Mouse (Mus musculus): ENCODE results near the gene Gja8. TPM values are rescaled to one million over a fixed set of nuclear protein-coding genes. Genes with fewer than 3 reads are reported as not detected.

Gene Gja8
- polyA plus RNA-seq, 1 experiment from 2014 or later = 0.07 TPM

DNA sequence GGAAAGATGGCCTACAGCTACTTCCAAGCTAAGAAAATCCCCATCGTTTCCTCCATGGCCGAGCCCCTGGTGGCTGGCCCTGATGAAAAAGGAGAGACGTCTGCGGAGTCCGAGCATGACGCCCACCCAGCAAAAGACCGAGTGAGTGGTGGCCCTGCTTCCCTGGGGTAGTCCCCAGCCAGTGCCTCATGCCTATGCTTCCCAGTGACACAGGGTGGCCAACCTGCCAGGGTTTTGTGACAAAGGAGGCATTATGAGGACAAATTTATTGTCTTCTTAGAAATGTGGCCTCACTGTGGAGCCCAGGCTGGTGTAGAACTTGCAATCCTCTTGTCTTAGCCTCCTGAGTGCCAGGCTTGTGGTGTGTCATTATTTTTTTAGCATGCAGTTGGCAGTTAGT lies 56.7 kb downstream of the Gja8 start:
- ATAC-seq (replicated peaks; ENCODE audit: low FRiP score, low read depth) (no peak), DNase-seq (ENCODE audit: low spot score) (no peak)
- no peak overlapping the region for H3K4me3 ChIP-seq (replicated peaks; ENCODE audit: low read depth, low read length)
- H3K36me3 ChIP-seq (ENCODE audit: insufficient read depth, low read length) = peaks cover 33% of the 10 kb centered on the region
- 93% methylated on average over 7 of the region's 7 CpGs for WGBS
- H3K9ac ChIP-seq (ENCODE audit: low read depth, low read length) = no peak overlapping the region
- H3K9me3 ChIP-seq (replicated peaks; ENCODE audit: low read length) = no peaks in the 10 kb centered on the region
- H3K27me3 ChIP-seq (ENCODE audit: insufficient read depth, low read length) = no peaks in the 10 kb centered on the region
- no peaks in the 10 kb centered on the region for H3K4me1 ChIP-seq (replicated peaks; ENCODE audit: insufficient read depth, low read length)
- no peak overlapping the region for H3K4me2 ChIP-seq (ENCODE audit: low read length)
- TF ChIP-seq CTCF (IDR thresholded peaks at IDR 0.05; ENCODE audit: low read depth) = no peak
- H3K27ac ChIP-seq = no peak overlapping the region

DNA sequence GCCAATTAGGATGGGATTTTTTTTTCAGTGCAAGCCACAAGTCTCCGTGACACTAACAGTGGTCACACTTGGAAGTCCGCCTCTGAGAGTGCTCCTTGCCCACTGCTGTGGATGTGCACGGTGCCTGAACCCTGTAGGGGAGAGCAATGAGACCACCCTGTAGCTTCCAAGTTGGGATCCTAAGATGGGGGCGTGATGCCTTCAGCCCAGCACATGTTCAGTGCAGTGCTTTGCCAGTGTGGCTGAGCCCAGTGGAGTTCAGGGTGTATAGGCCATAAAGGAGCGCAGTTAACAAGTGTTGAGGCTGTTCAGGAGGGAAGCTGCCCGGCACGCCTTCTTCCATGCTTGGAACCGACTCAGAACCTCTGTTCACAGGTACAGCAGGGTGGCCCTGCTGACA lies 57.3 kb downstream of the Gja8 start:
- Histone ChIP-seq H3K4me3 (replicated peaks; ENCODE audit: low read depth, low read length) (no peak overlapping the region), H3K36me3 (ENCODE audit: insufficient read depth, low read length) (peaks cover 29% of the 10 kb centered on the region), H3K4me2 (ENCODE audit: low read length) (no peak overlapping the region), H3K9ac (ENCODE audit: low read depth, low read length) (no peak overlapping the region), H3K9me3 (replicated peaks; ENCODE audit: low read length) (no peaks in the 10 kb centered on the region), H3K4me1 (replicated peaks; ENCODE audit: insufficient read depth, low read length) (no peaks in the 10 kb centered on the region), H3K27me3 (ENCODE audit: insufficient read depth, low read length) (no peaks in the 10 kb centered on the region), H3K27ac (no peak overlapping the region)
- DNase-seq (ENCODE audit: low spot score) (no peak), ATAC-seq (replicated peaks; ENCODE audit: low FRiP score, low read depth) (no peak)
- TF ChIP-seq CTCF (IDR thresholded peaks at IDR 0.05; ENCODE audit: low read depth) = no peak
- 91% methylated on average over 8 of the region's 8 CpGs for WGBS

DNA sequence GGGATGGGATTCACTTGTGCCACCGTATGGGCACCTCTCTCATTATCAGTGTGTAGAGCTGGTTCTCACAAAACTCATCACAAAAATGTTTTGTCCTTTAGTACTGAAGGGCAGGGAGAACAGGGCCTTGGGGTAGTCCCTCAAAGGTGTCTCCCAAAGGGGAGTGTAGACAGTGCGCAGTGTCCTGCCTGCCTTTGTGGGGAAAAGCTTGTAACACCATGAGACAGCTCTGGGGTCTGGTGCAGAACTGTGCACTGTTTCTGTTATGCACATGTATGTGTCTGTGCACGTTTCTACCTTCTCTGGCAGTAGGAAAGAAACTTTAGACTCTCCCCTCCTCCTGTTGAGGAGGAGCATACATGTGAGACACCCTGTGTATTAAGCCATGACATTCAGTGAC lies 58.0 kb downstream of the Gja8 start:
- Histone ChIP-seq H3K4me1 (replicated peaks; ENCODE audit: insufficient read depth, low read length) (no peaks in the 10 kb centered on the region), H3K4me2 (ENCODE audit: low read length) (no peak overlapping the region), H3K9ac (ENCODE audit: low read depth, low read length) (no peak overlapping the region), H3K36me3 (ENCODE audit: insufficient read depth, low read length) (peaks cover 29% of the 10 kb centered on the region), H3K9me3 (replicated peaks; ENCODE audit: low read length) (no peaks in the 10 kb centered on the region), H3K27me3 (ENCODE audit: insufficient read depth, low read length) (no peaks in the 10 kb centered on the region), H3K27ac (no peak overlapping the region), H3K4me3 (replicated peaks; ENCODE audit: low read depth, low read length) (no peak overlapping the region)
- DNase-seq (ENCODE audit: low spot score) = no peak
- 84% methylated on average over 3 of the region's 3 CpGs for WGBS
- no peak for TF ChIP-seq CTCF (IDR thresholded peaks at IDR 0.05; ENCODE audit: low read depth)
- no peak for ATAC-seq (replicated peaks; ENCODE audit: low FRiP score, low read depth)

Other genes starting within 250 kb of the Gja8 start
- gene Pias3, start 229.6 kb downstream of the Gja8 start, polyA plus RNA-seq (2015; fragmentation: Nextera tagmentation; extraction: Ambion mirVana) = 38.7 and 39.1 TPM in 2 replicates
- gene Nudt17, start 217.5 kb downstream of the Gja8 start, polyA plus RNA-seq (2015; fragmentation: Nextera tagmentation; extraction: Ambion mirVana) = 8.2 and 9.5 TPM in 2 replicates
- gene Polr3c, start 198.4 kb downstream of the Gja8 start, polyA plus RNA-seq (2015; fragmentation: Nextera tagmentation; extraction: Ambion mirVana) = 25.3 and 29.8 TPM in 2 replicates
- 59.0 and 59.2 TPM in 2 replicates for gene Rnf115, start 198.4 kb downstream of the Gja8 start, polyA plus RNA-seq (2015; fragmentation: Nextera tagmentation; extraction: Ambion mirVana)
- 322 and 401 TPM in 2 replicates for gene Pdzk1, start 96.7 kb downstream of the Gja8 start, polyA plus RNA-seq (2015; fragmentation: Nextera tagmentation; extraction: Ambion mirVana)
- 0.06 and 0.09 TPM in 2 replicates for gene Cd160, start 96.7 kb downstream of the Gja8 start, polyA plus RNA-seq (2015; fragmentation: Nextera tagmentation; extraction: Ambion mirVana)
- gene Gja5, start 21.3 kb downstream of the Gja8 start, polyA plus RNA-seq (2015; fragmentation: Nextera tagmentation; extraction: Ambion mirVana) = 12.4 and 14.7 TPM in 2 replicates
- 32.8 and 36.6 TPM in 2 replicates for gene Gpr89, start 20.7 kb downstream of the Gja8 start, polyA plus RNA-seq (2015; fragmentation: Nextera tagmentation; extraction: Ambion mirVana)
- gene Acp6, start 232.8 kb upstream of the Gja8 start, polyA plus RNA-seq (2015; fragmentation: Nextera tagmentation; extraction: Ambion mirVana) = 54.2 and 56.6 TPM in 2 replicates